Mouse (Mus musculus) heart, embryonic 15.5 days (tissue): ENCODE measurements at regions not wholly inside any gene's neighbourhood (a gene's known extent, or its start where the extent isn't known, plus 50 kb on each side); places are given as distances from the start of the nearest gene placed in this dataset.

Source experiments
- ATAC-seq: fragments of 200-750 bp; cut with Nextera tagmentation; replicated peaks from 2 replicates; pipeline ENCODE4 v1.8.0; 2017; ENCODE audit warnings: low read depth, moderate TSS enrichment; ENCODE audit not compliant: insufficient number of reproducible peaks, insufficient read depth, low FRiP score
- H3K27ac ChIP-seq: fragments of 300-500 bp; sonication (generic); 2 replicates; pipeline ENCODE4 v1.5.1; 2015; ENCODE audit warnings: mild to moderate bottlenecking, inconsistent platforms
- H3K27me3 ChIP-seq: fragments of 300-500 bp; sonication (generic); 2 replicates; pipeline ENCODE4 v1.6.1; 2015; ENCODE audit warnings: inconsistent platforms
- H3K36me3 ChIP-seq: fragments of 300-500 bp; sonication (generic); 2 replicates; pipeline ENCODE4 v1.6.1; 2015; ENCODE audit warnings: mild to moderate bottlenecking, inconsistent platforms
- H3K4me1 ChIP-seq: fragments of 300-500 bp; sonication (generic); replicated peaks from 2 replicates; pipeline ENCODE4 v1.6.1; 2015; ENCODE audit warnings: inconsistent platforms
- H3K4me2 ChIP-seq: fragments of 300-500 bp; sonication (generic); 2 replicates; pipeline ENCODE4 v1.6.1; 2015; ENCODE audit warnings: inconsistent platforms, mild to moderate bottlenecking, moderate library complexity
- H3K4me3 ChIP-seq: fragments of 300-500 bp; sonication (generic); 2 replicates; pipeline ENCODE4 v1.5.1; 2015; ENCODE audit warnings: mild to moderate bottlenecking, inconsistent platforms
- H3K9ac ChIP-seq: fragments of 300-500 bp; sonication (generic); 2 replicates; pipeline ENCODE4 v1.6.1; 2015; ENCODE audit warnings: mild to moderate bottlenecking, inconsistent platforms
- H3K9me3 ChIP-seq: fragments of 300-500 bp; sonication (generic); replicated peaks from 2 replicates; pipeline ENCODE4 v1.6.1; 2016; ENCODE audit warnings: inconsistent platforms
- WGBS: fragments of 180-500 bp; shearing (Covaris S2); methylation state at CpG from one replicate; pipeline ENCODE4 v1.1.7; 2015; ENCODE audit warnings: mixed read lengths; 5-methylcytosine and 5-hydroxymethylcytosine counted together

- H3K4me1 ChIP-seq, result peaks cover 30% of the 10 kb centered on the region
- no peak overlapping the region for H3K9ac ChIP-seq
- H3K27me3 ChIP-seq, result no peaks in the 10 kb centered on the region
- H3K36me3 ChIP-seq, result no peaks in the 10 kb centered on the region
- no peak for ATAC-seq
- H3K4me2 ChIP-seq, result no peak overlapping the region
- H3K27ac ChIP-seq, result no peak overlapping the region; the same call in 1 of the 2 replicates
- H3K4me3 ChIP-seq, result no peak overlapping the region
- 72% methylated on average over 3 of the region's 3 CpGs for whole genome bisulfite sequencing
- H3K9me3 ChIP-seq, result no peaks in the 10 kb centered on the region
Observed at GRCm38 (mm10) chr8:125322561-125322960, 247.0 kb downstream of the Sipa1l2 start.

DNA sequence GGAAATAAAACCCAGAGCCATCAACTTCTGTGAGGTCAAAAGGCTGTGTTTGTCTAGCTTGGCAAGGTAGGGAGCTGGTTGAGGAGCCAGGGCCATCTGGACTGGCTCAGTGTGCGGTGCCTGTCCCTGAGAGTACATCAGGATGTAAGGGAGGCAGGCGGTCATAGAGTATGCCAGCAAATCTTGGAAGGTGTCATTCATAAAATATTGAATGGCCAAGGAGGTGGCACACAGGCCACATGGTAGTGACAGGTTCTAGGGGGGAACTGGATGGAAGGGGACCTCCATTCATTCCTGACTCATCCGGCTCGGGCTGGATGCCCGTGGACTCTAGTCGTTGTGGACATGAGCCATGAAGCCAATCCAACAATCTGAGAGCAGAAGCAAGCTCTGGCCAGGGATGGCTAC is 252.0 kb downstream of the Sipa1l2 start:
- peaks cover 23% of the 10 kb centered on the region for H3K4me1 ChIP-seq
- H3K27ac ChIP-seq, result no peak overlapping the region
- no peak overlapping the region for H3K4me3 ChIP-seq
- 84% methylated on average over 6 of the region's 6 CpGs for WGBS
- no peak for ATAC-seq
- no peaks in the 10 kb centered on the region for H3K36me3 ChIP-seq
- no peaks in the 10 kb centered on the region for H3K9me3 ChIP-seq
- no peak overlapping the region for H3K4me2 ChIP-seq
- H3K9ac ChIP-seq, result no peak overlapping the region
- no peaks in the 10 kb centered on the region for H3K27me3 ChIP-seq

- Histone ChIP-seq H3K9me3 (no peaks in the 10 kb centered on the region), H3K4me2 (no peak overlapping the region), H3K4me3 (no peak overlapping the region), H3K27me3 (no peaks in the 10 kb centered on the region), H3K36me3 (no peaks in the 10 kb centered on the region), H3K27ac (no peak overlapping the region), H3K4me1 (peaks cover 20% of the 10 kb centered on the region), H3K9ac (no peak overlapping the region)
- ATAC-seq, result no peak
- 86% methylated on average over 4 of the region's 4 CpGs for WGBS
Observed at GRCm38 (mm10) chr8:125315736-125316135, 253.9 kb downstream of the Sipa1l2 start.

- H3K36me3 ChIP-seq, result no peaks in the 10 kb centered on the region
- WGBS, result 67% methylated on average over 6 of the region's 6 CpGs
- H3K27me3 ChIP-seq, result no peaks in the 10 kb centered on the region
- ATAC-seq, result no peak
- no peak overlapping the region for H3K4me3 ChIP-seq
- H3K9ac ChIP-seq, result no peak overlapping the region
- H3K9me3 ChIP-seq, result no peaks in the 10 kb centered on the region
- no peak overlapping the region for H3K4me2 ChIP-seq
- 0 out of 2 replicates have a peak overlapping the region, but pooled peaks have one; percentile 14 for H3K27ac ChIP-seq
- H3K4me1 ChIP-seq, result peaks cover 12% of the 10 kb centered on the region
Observed at GRCm38 (mm10) chr8:125314996-125315395, 254.6 kb downstream of the Sipa1l2 start.

GRCm38 (mm10) chr8:125314221-125314984 is 255.2 kb downstream of the Sipa1l2 start:
- no peak; the same call in 1 of the 2 replicates for ATAC-seq
- 38% methylated on average over 10 of the region's 10 CpGs for WGBS
- peak overlapping the region; percentile 14; the same call in 1 of the 2 replicates for H3K27ac ChIP-seq

GRCm38 (mm10) chr8:125311228-125312053 is 257.4 kb downstream of the Disc1 start:
- Histone ChIP-seq H3K4me1 (peaks cover 10% of the 10 kb centered on the region), H3K36me3 (no peaks in the 10 kb centered on the region), H3K27me3 (no peaks in the 10 kb centered on the region), H3K9ac (no peak overlapping the region), H3K9me3 (no peaks in the 10 kb centered on the region), H3K4me2 (no peak overlapping the region), H3K4me3 (no peak overlapping the region), H3K27ac (no peak overlapping the region)
- WGBS, result 63% methylated on average over 11 of the region's 11 CpGs
- no peak for ATAC-seq

More at GRCm38 (mm10) chr8:125314221-125314984, 255.2 kb downstream of the Sipa1l2 start:
- Histone ChIP-seq H3K4me1 (peaks cover 10% of the 10 kb centered on the region), H3K36me3 (no peaks in the 10 kb centered on the region), H3K27me3 (no peaks in the 10 kb centered on the region), H3K4me2 (no peak overlapping the region), H3K4me3 (no peak overlapping the region), H3K9me3 (no peaks in the 10 kb centered on the region), H3K9ac (no peak overlapping the region)
